Mouse (Mus musculus): Measurements from ENCODE around the gene Nme8. TPM values are rescaled to one million over a fixed set of nuclear protein-coding genes. Genes with fewer than 3 reads are reported as not detected.

Nme8 gene
- polyA plus RNA-seq, 1 experiment = not detected

GRCm38 (mm10) chr13:19626473-19626872 is 71.1 kb downstream of the Nme8 start:
- Histone ChIP-seq H3K36me3 (ENCODE audit: control insufficient read depth, insufficient read depth, low read length) (no peaks in the 10 kb centered on the region), H3K27me3 (ENCODE audit: control insufficient read depth, insufficient read depth, low read length) (no peaks in the 10 kb centered on the region), H3K27ac (ENCODE audit: control insufficient read depth, insufficient read depth, low read length) (no peak overlapping the region), H3K4me3 (ENCODE audit: control insufficient read depth, insufficient read depth, low read length) (no peak overlapping the region), H3K4me1 (replicated peaks; ENCODE audit: control insufficient read depth, insufficient read depth, low read length) (no peaks in the 10 kb centered on the region)
- WGBS = 86% methylated on average over 1 of the region's 1 CpGs
- no peak for TF ChIP-seq CTCF (IDR thresholded peaks at IDR 0.05; ENCODE audit: borderline replicate concordance, control insufficient read depth, extremely low read depth, insufficient read depth, low read length, poor library complexity)
- TF ChIP-seq POLR2A (IDR thresholded peaks at IDR 0.05; ENCODE audit: control insufficient read depth, extremely low read depth, insufficient read depth, low read length, poor library complexity) = no peak
- DNase-seq = no peak

- no peak for DNase-seq
- TF ChIP-seq CTCF (IDR thresholded peaks at IDR 0.05; ENCODE audit: borderline replicate concordance, control insufficient read depth, extremely low read depth, insufficient read depth, low read length, poor library complexity) (no peak), POLR2A (IDR thresholded peaks at IDR 0.05; ENCODE audit: control insufficient read depth, extremely low read depth, insufficient read depth, low read length, poor library complexity) (no peak)
- 89% methylated on average over 11 of the region's 11 CpGs for WGBS
- Histone ChIP-seq H3K4me3 (ENCODE audit: control insufficient read depth, insufficient read depth, low read length) (no peak overlapping the region), H3K27me3 (ENCODE audit: control insufficient read depth, insufficient read depth, low read length) (no peaks in the 10 kb centered on the region; the same call in 1 of the 2 replicates), H3K36me3 (ENCODE audit: control insufficient read depth, insufficient read depth, low read length) (no peaks in the 10 kb centered on the region), H3K4me1 (replicated peaks; ENCODE audit: control insufficient read depth, insufficient read depth, low read length) (no peaks in the 10 kb centered on the region), H3K27ac (ENCODE audit: control insufficient read depth, insufficient read depth, low read length) (no peak overlapping the region)
These were observed 72.8 kb downstream of the Nme8 start for GRCm38 (mm10) chr13:19624632-19625320.

- no peak overlapping the region for H3K4me3 ChIP-seq (ENCODE audit: control insufficient read depth, insufficient read depth, low read length)
- no peaks in the 10 kb centered on the region; the same call in 1 of the 2 replicates for H3K4me1 ChIP-seq (replicated peaks; ENCODE audit: control insufficient read depth, insufficient read depth, low read length)
- no peaks in the 10 kb centered on the region; the same call in 1 of the 2 replicates for H3K27me3 ChIP-seq (ENCODE audit: control insufficient read depth, insufficient read depth, low read length)
- WGBS = 42% methylated on average over 30 of the region's 30 CpGs
- H3K27ac ChIP-seq (ENCODE audit: control insufficient read depth, insufficient read depth, low read length) = no peak overlapping the region
- H3K36me3 ChIP-seq (ENCODE audit: control insufficient read depth, insufficient read depth, low read length) = no peaks in the 10 kb centered on the region
- TF ChIP-seq CTCF (IDR thresholded peaks at IDR 0.05; ENCODE audit: borderline replicate concordance, control insufficient read depth, extremely low read depth, insufficient read depth, low read length, poor library complexity) (no peak), POLR2A (IDR thresholded peaks at IDR 0.05; ENCODE audit: control insufficient read depth, extremely low read depth, insufficient read depth, low read length, poor library complexity) (no peak)
- no peak for DNase-seq
These were observed 74.2 kb downstream of the Nme8 start for GRCm38 (mm10) chr13:19623228-19623905.

- Histone ChIP-seq H3K27me3 (ENCODE audit: control insufficient read depth, insufficient read depth, low read length) (no peaks in the 10 kb centered on the region; the same call in 1 of the 2 replicates), H3K36me3 (ENCODE audit: control insufficient read depth, insufficient read depth, low read length) (no peaks in the 10 kb centered on the region), H3K4me3 (ENCODE audit: control insufficient read depth, insufficient read depth, low read length) (no peak within 1 kb of the TSS), H3K4me1 (replicated peaks; ENCODE audit: control insufficient read depth, insufficient read depth, low read length) (no peaks in the 10 kb centered on the region; the same call in 1 of the 2 replicates), H3K27ac (ENCODE audit: control insufficient read depth, insufficient read depth, low read length) (no peak within 1 kb of the TSS)
- TF ChIP-seq POLR2A (IDR thresholded peaks at IDR 0.05; ENCODE audit: control insufficient read depth, extremely low read depth, insufficient read depth, low read length, poor library complexity) (no peak), CTCF (IDR thresholded peaks at IDR 0.05; ENCODE audit: borderline replicate concordance, control insufficient read depth, extremely low read depth, insufficient read depth, low read length, poor library complexity) (no peak)
- no peak for DNase-seq
- WGBS = 6% methylated on average over 25 of the region's 25 CpGs
These were observed 74.9 kb downstream of the Nme8 start, which contains the start of gene Sfrp4 for GRCm38 (mm10) chr13:19622573-19623227. Sfrp4 (plus strand) TSS chr13:19623104.

GRCm38 (mm10) chr13:19619216-19619927 is 78.2 kb downstream of the Nme8 start, which contains the start of gene Epdr1:
Epdr1 (minus strand) TSS chr13:19619927.
- WGBS = 1% methylated on average over 46 of the region's 46 CpGs
- peak; percentile 46 for DNase-seq
- TF ChIP-seq POLR2A (IDR thresholded peaks at IDR 0.05; ENCODE audit: control insufficient read depth, extremely low read depth, insufficient read depth, low read length, poor library complexity) = no peak
- 0 out of 2 replicates have a peak, but pooled peaks have one; percentile 13 for TF ChIP-seq CTCF (IDR thresholded peaks at IDR 0.05; ENCODE audit: borderline replicate concordance, control insufficient read depth, extremely low read depth, insufficient read depth, low read length, poor library complexity)
- no peaks in the 10 kb centered on the region; the same call in 1 of the 2 replicates for H3K27me3 ChIP-seq (ENCODE audit: control insufficient read depth, insufficient read depth, low read length)
- no peaks in the 10 kb centered on the region; the same call in 1 of the 2 replicates for H3K4me1 ChIP-seq (replicated peaks; ENCODE audit: control insufficient read depth, insufficient read depth, low read length)
- peak within 1 kb of the TSS; percentile 31 for H3K4me3 ChIP-seq (ENCODE audit: control insufficient read depth, insufficient read depth, low read length)
- H3K36me3 ChIP-seq (ENCODE audit: control insufficient read depth, insufficient read depth, low read length) = no peaks in the 10 kb centered on the region
- H3K27ac ChIP-seq (ENCODE audit: control insufficient read depth, insufficient read depth, low read length) = no peak within 1 kb of the TSS
